Mouse (Mus musculus): Measurements from ENCODE around the gene Osmr.
"Not testable (repeated sequence)": the region's sequence is repeated elsewhere in the genome, so short reads cannot be mapped to it uniquely, and the experiment has no call there.

The Osmr gene

GRCm38 (mm10) chr15:6861617-6862016 lies 13.2 kb downstream of the Osmr start:
- DNase-seq (ENCODE audit: low read depth), result no peak

- no peak for DNase-seq (ENCODE audit: low read depth)
Observed at GRCm38 (mm10) chr15:6859781-6860180, 15.0 kb downstream of the Osmr start.

GRCm38 (mm10) chr15:6858871-6859270 lies 15.9 kb downstream of the Osmr start:
- no peak for DNase-seq (ENCODE audit: low read depth)

- no peak for DNase-seq (ENCODE audit: low read depth)
Observed at GRCm38 (mm10) chr15:6857270-6857905, 17.4 kb downstream of the Osmr start.

GRCm38 (mm10) chr15:6849851-6850250 lies 24.9 kb downstream of the Osmr start:
- peak; percentile 49 for DNase-seq (ENCODE audit: low read depth)

GRCm38 (mm10) chr15:6840199-6840598 lies 34.6 kb downstream of the Osmr start:
- no peak for DNase-seq (ENCODE audit: low read depth)

GRCm38 (mm10) chr15:6815807-6816206 lies 59.0 kb downstream of the Osmr start:
- no peak for DNase-seq (ENCODE audit: low read depth)

GRCm38 (mm10) chr15:6801212-6801611 lies 73.6 kb downstream of the Osmr start:
- DNase-seq (ENCODE audit: low read depth), result not testable (repeated sequence)

- no peak for DNase-seq (ENCODE audit: low read depth)
Observed at GRCm38 (mm10) chr15:6792846-6793245, 81.9 kb downstream of the Osmr start.

- DNase-seq (ENCODE audit: low read depth), result no peak
Observed at GRCm38 (mm10) chr15:6791648-6792047, 83.1 kb downstream of the Osmr start.

- no peak for DNase-seq (ENCODE audit: low read depth)
Observed at GRCm38 (mm10) chr15:6790011-6790410, 84.8 kb downstream of the Osmr start.

- DNase-seq (ENCODE audit: low read depth), result no peak
Observed at GRCm38 (mm10) chr15:6787236-6787635, 87.5 kb downstream of the Osmr start.

- DNase-seq (ENCODE audit: low read depth), result no peak
Observed at GRCm38 (mm10) chr15:6786212-6786611, 88.6 kb downstream of the Osmr start.

GRCm38 (mm10) chr15:6772265-6772664 lies 102.5 kb downstream of the Osmr start:
- DNase-seq (ENCODE audit: low read depth), result no peak
